Mouse (Mus musculus) lung, embryonic 16.5 days (tissue): ENCODE data around the gene Nup98. TPM values are rescaled to one million over a fixed set of nuclear protein-coding genes. Genes with fewer than 3 reads are reported as not detected.
A peak's percentile ranks its signal among the peaks of the same experiment; 100 is the strongest.

Experiments used
- ATAC-seq: fragments of 200-750 bp; cut with Nextera tagmentation; 2 replicates; pipeline ENCODE4 v1.8.0; 2017; ENCODE audit warnings: low read depth, mild to moderate bottlenecking, moderate library complexity
- H3K27ac ChIP-seq: fragments of 300-500 bp; sonication (generic); 2 replicates; pipeline ENCODE4 v1.5.1; 2014; ENCODE audit warnings: mild to moderate bottlenecking, control low read depth, low read length
- H3K27me3 ChIP-seq: fragments of 300-500 bp; sonication (generic); 2 replicates; pipeline ENCODE4 v1.6.1; 2014; ENCODE audit warnings: low read depth, low read length, mixed read lengths; ENCODE audit not compliant: control insufficient read depth, insufficient read depth
- H3K36me3 ChIP-seq: fragments of 300-500 bp; sonication (generic); 2 replicates; pipeline ENCODE4 v1.6.1; 2014; ENCODE audit warnings: low read length; ENCODE audit not compliant: control insufficient read depth, insufficient read depth
- H3K4me1 ChIP-seq: fragments of 300-500 bp; sonication (generic); replicated peaks from 2 replicates; pipeline ENCODE4 v1.6.1; 2014; ENCODE audit warnings: low read length, mixed read lengths; ENCODE audit not compliant: control insufficient read depth, insufficient read depth
- H3K4me2 ChIP-seq: fragments of 300-500 bp; sonication (generic); 2 replicates; pipeline ENCODE4 v1.6.1; 2014; ENCODE audit warnings: low read depth, low read length, control low read depth
- H3K4me3 ChIP-seq: fragments of 300-500 bp; sonication (generic); 2 replicates; pipeline ENCODE4 v1.5.1; 2014; ENCODE audit warnings: mild to moderate bottlenecking, low read length, control low read depth
- H3K9ac ChIP-seq: fragments of 300-500 bp; sonication (generic); 2 replicates; pipeline ENCODE4 v1.6.1; 2014; ENCODE audit warnings: low read length, control low read depth
- H3K9me3 ChIP-seq: fragments of 300-500 bp; sonication (generic); 2 replicates; pipeline ENCODE4 v1.6.1; 2016; ENCODE audit warnings: low read length; ENCODE audit not compliant: control insufficient read depth
- WGBS: fragments of 180-500 bp; shearing (Covaris S2); extraction: QIAGEN DNeasy Blood & Tissue Kit; methylation state at CpG from one replicate; pipeline ENCODE4 v1.1.7; 2014; 5-methylcytosine and 5-hydroxymethylcytosine counted together
- polyA plus RNA-seq: library from polyadenylated mRNA; unstranded; fragments of >200 nt; fragmentation: Nextera tagmentation; extraction: Ambion mirVana; gene quantifications from 2 replicates; pipeline ENCODE4 v1.2.1, GENCODE M21; 2015

Nup98 gene
- polyA plus RNA-seq, 1 experiment from 2014 or later, result 34.4 TPM

DNA sequence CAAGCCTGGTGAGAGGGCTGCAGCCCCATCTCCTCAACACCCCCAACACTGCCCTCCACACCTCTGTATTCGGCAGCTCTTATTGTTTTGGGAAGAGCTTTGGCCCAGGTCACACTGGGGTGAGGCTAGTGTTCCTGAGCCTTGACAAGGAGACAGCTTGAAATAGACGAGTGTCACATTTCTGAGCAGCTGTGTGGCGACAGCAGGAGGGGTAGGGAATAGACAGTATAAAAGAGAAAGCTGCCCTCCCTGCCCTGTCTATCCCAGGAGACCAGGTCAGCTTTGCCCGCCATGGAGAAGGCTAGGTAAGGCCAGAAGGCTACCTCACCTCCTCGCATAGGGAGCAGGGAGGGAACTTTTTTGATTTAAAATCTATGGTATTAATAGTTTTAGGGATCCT lies 108.5 kb downstream of the Nup98 start, which contains the start of gene Art1:
TSS of gene Art1 (plus strand) at position 257 of the 400 bp plus-strand sequence.
- H3K4me1 ChIP-seq, result peaks cover 17% of the 10 kb centered on the region
- WGBS, result 57% methylated on average over 5 of the region's 5 CpGs
- no peaks in the 10 kb centered on the region for H3K36me3 ChIP-seq
- H3K4me3 ChIP-seq, result no peak within 1 kb of the TSS
- peak within 1 kb of the TSS; percentile 57; the same call in 1 of the 2 replicates for H3K4me2 ChIP-seq
- H3K27ac ChIP-seq, result no peak within 1 kb of the TSS
- no peaks in the 10 kb centered on the region for H3K27me3 ChIP-seq
- ATAC-seq, result no peak
- no peak within 1 kb of the TSS for H3K9ac ChIP-seq
- H3K9me3 ChIP-seq, result no peaks in the 10 kb centered on the region

DNA sequence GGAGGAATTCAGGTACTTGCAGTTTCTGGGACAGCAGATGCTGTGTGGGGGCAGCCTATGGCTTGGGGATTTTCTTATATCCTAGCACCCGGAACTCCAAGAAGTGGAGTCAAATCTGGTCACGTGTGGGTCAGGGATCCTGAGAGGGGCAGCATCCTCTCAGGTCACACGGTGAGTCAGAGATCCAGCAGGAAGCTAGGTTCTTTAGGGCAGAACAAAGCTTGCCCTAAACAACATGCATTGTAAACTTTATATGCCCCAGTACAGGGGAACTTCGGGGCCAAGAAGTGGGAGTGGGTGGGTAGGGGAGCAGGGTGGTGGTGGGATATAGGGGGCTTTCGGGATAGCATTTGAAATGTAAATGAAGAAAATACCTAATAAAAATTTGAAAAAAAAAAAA lies 109.1 kb downstream of the Nup98 start:
- no peaks in the 10 kb centered on the region for H3K36me3 ChIP-seq
- no peaks in the 10 kb centered on the region for H3K27me3 ChIP-seq
- WGBS, result 60% methylated on average over 5 of the region's 5 CpGs
- no peaks in the 10 kb centered on the region for H3K9me3 ChIP-seq
- H3K4me3 ChIP-seq, result no peak overlapping the region
- no peak overlapping the region for H3K4me2 ChIP-seq
- peaks cover 17% of the 10 kb centered on the region for H3K4me1 ChIP-seq
- ATAC-seq, result no peak
- no peak overlapping the region for H3K27ac ChIP-seq
- H3K9ac ChIP-seq, result no peak overlapping the region

DNA sequence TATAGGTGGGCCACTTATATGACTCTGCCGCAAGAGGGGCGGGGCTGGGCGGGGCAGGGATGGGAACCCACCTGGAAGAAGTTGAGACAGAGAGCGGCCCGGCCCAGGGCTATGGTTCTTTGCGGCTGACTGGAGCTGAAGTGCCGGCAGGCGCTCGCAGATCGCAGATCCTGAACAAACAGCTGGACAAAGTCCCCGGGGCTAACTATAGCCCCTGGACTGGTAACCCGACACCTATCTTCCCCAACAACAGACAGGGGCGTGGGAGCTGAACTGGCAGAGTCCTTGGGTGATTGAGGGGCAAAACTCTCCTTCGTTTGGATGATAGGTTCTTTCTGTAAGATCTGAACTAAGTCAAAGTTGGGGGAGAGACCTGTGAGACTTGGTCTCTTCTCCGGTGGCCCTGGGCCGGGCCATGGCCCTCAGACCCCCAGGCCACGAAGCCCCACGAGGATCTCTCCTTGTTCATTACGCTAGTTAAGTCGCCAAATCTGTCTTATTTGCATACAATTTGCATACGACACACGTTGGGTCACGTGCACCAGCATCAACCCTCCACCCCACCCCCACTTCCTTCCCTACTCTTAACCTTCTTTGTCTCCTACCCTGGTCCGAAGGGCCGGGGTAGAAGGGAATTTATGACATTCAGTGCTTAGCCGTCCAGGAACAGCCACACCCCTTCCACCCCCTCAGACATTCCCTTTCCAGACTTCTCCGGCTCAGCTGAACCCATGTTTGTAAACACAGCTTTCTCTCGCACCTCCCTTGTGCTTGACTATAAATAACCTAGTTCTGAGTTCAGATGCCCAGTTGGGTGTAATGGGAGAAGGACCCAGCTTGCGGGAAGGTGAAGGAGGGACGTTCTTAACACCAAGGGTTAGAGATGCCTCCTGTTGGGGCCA lies 110.0 kb downstream of the Nup98 start:
- Histone ChIP-seq H3K4me1 (peaks cover 17% of the 10 kb centered on the region), H3K4me2 (peak overlapping the region; percentile 57), H3K36me3 (no peaks in the 10 kb centered on the region), H3K9ac (peak overlapping the region; percentile 58), H3K4me3 (peak overlapping the region; percentile 40), H3K9me3 (no peaks in the 10 kb centered on the region), H3K27ac (no peak overlapping the region), H3K27me3 (no peaks in the 10 kb centered on the region)
- ATAC-seq, result peak; percentile 80
- 4% methylated on average over 30 of the region's 30 CpGs for WGBS

DNA sequence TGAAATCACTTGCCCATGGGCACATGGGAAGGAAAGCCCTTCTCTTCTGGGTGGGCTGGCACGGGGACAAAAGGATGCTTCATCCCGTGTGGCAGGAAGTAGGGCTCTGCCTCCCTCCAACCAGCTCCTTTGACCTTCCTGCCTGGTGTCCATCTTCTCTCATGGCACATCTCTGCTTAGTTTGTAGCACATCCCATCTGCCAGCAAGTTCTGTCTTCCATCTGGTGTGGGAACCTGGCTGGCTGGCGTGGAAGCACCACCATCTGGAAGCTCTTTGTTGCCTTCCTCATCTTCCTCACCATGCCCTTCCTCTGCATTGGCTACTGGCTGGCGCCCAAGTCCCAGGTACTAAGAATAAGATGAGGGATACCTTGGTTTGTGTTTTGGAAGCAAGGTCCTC lies 122.6 kb downstream of the Nup98 start:
- H3K27ac ChIP-seq, result no peak overlapping the region

DNA sequence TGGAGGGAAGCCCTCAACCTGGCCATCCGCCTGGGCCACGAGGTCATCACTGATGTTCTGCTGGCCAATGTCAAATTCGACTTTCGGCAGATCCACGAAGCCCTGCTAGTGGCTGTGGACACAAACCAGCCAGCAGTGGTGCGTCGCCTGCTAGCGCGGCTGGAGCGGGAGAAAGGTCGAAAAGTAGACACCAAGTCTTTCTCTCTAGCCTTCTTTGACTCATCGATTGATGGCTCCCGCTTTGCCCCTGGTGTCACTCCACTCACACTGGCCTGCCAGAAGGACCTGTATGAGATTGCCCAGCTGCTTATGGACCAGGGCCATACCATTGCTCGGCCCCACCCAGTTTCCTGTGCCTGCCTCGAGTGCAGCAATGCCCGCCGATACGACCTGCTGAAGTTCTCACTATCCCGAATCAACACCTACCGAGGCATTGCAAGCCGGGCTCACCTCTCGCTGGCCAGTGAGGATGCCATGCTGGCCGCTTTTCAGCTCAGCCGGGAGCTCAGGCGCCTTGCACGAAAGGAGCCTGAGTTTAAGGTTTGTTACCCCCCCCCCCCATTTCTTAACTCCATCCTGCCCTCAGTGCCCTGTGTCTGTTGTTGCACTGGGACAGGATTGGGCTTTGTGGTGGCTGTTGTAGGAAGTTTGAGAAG lies 125.8 kb downstream of the Nup98 start:
- no peak for ATAC-seq
- Histone ChIP-seq H3K36me3 (peaks cover 20% of the 10 kb centered on the region), H3K27ac (no peak overlapping the region), H3K4me2 (no peak overlapping the region), H3K4me3 (no peak overlapping the region), H3K4me1 (no peaks in the 10 kb centered on the region), H3K9ac (no peak overlapping the region), H3K27me3 (no peaks in the 10 kb centered on the region), H3K9me3 (no peaks in the 10 kb centered on the region)
- 82% methylated on average over 26 of the region's 26 CpGs for WGBS

More for the DNA sequence above, 122.6 kb downstream of the Nup98 start:
- ATAC-seq, result no peak
- Histone ChIP-seq H3K9ac (no peak overlapping the region), H3K4me2 (no peak overlapping the region), H3K4me3 (no peak overlapping the region), H3K4me1 (no peaks in the 10 kb centered on the region), H3K9me3 (no peaks in the 10 kb centered on the region), H3K36me3 (peaks cover 9% of the 10 kb centered on the region), H3K27me3 (no peaks in the 10 kb centered on the region)
- 82% methylated on average over 4 of the region's 4 CpGs for WGBS

DNA sequence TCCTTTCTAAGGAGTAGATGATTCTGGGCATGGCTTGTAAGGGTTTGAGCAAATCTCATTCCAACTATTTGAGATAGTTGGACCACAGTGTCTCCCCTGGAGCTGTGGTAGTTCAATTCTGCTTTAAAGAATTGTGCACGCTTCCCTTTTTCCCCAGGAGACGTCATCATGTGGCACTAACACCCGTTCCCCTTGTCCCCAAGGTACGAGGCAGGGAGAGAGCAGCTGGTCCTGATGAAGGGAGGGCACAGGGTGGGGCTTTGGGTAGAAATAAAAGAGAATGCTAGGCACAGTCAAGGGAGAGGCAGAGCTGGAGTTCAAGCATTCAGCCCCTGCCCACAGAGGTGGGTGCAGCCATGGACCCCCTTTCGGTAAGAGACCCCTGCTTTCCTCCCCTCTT lies 127.2 kb downstream of the Nup98 start, which contains the start of gene Trpc2:
TSS of gene Trpc2 (plus strand) at position 301 of the 400 bp plus-strand sequence.
- no peaks in the 10 kb centered on the region for H3K4me1 ChIP-seq
- H3K9me3 ChIP-seq, result no peaks in the 10 kb centered on the region
- peaks cover 27% of the 10 kb centered on the region for H3K36me3 ChIP-seq
- no peaks in the 10 kb centered on the region for H3K27me3 ChIP-seq
- no peak within 1 kb of the TSS for H3K9ac ChIP-seq
- no peak within 1 kb of the TSS for H3K4me3 ChIP-seq
- H3K27ac ChIP-seq, result no peak within 1 kb of the TSS
- ATAC-seq, result no peak
- WGBS, result 87% methylated on average over 5 of the region's 5 CpGs
- no peak within 1 kb of the TSS for H3K4me2 ChIP-seq

DNA sequence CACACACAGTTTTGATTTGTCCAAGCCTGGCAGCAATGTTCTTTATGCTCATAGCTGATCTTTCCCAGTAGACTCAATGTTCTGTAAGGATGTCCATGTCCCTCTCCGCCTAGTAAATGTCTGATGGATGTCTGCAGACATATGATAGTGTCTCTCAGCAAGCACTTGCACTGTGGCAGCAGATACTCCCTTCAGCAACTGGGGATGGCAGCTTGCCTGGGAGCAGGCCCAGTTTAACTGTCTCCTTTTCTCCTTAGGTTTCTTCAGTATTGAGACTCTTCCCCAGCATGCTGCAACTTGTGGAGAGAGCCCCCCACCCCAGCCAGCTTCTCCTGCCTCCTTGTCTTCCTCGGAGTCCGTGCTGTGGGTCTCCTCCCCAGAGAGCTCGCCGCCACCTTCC lies 128.2 kb downstream of the Nup98 start:
- WGBS, result 93% methylated on average over 5 of the region's 5 CpGs
- no peak for ATAC-seq

DNA sequence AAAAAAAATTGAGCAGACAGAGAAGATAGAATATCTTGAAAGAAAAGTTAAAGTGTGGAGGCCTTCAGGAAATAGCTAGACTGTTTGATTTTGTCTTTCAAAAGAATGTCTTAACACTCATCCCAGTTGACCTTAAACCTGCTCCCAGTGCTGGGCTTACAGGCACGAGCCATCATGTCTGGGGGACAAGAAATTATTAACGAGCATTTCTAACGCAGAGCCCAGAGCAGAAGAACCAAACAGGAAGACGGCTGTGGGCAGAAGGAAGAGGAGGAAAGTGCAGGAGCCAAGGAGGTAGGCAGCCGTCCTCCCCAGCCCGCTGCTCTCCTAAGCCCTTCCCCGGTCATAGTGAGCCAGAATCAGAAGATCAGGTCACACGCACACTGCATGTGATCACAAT lies 129.7 kb downstream of the Nup98 start:
- H3K9me3 ChIP-seq, result no peaks in the 10 kb centered on the region
- peaks cover 40% of the 10 kb centered on the region for H3K36me3 ChIP-seq
- no peak overlapping the region for H3K4me2 ChIP-seq
- ATAC-seq, result no peak
- H3K27ac ChIP-seq, result no peak overlapping the region
- H3K4me3 ChIP-seq, result no peak overlapping the region
- H3K27me3 ChIP-seq, result no peaks in the 10 kb centered on the region
- no peaks in the 10 kb centered on the region for H3K4me1 ChIP-seq
- no peak overlapping the region for H3K9ac ChIP-seq
- 76% methylated on average over 8 of the region's 8 CpGs for WGBS

More for the DNA sequence above, 128.2 kb downstream of the Nup98 start:
- Histone ChIP-seq H3K27me3 (no peaks in the 10 kb centered on the region), H3K9me3 (no peaks in the 10 kb centered on the region), H3K4me1 (no peaks in the 10 kb centered on the region), H3K4me2 (no peak overlapping the region), H3K4me3 (no peak overlapping the region), H3K27ac (no peak overlapping the region), H3K36me3 (peaks cover 32% of the 10 kb centered on the region), H3K9ac (no peak overlapping the region)

DNA sequence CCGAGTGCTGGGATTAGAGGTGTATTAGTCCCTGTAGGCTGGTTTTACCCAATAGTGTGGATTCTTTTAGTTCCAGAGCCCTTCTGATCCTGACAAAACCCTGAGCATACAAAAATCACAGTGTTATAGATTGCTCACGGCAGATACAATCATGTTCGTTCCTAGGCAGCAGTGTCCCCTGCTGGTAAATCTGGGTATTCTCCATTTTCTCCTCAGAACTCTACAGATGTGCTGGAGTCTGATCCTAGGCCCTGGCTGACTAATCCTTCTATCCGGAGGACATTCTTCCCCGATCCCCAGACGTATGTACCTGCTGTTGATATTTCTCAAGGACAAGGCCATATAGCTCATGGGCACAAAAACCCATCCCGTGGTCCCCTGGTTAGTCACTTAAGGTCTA lies 131.5 kb downstream of the Nup98 start:
- 73% methylated on average over 7 of the region's 7 CpGs for WGBS
- no peak for ATAC-seq
- H3K36me3 ChIP-seq, result peaks cover 42% of the 10 kb centered on the region

More for the DNA sequence above, 131.5 kb downstream of the Nup98 start:
- no peak overlapping the region for H3K4me3 ChIP-seq
- H3K27ac ChIP-seq, result no peak overlapping the region
- H3K9me3 ChIP-seq, result no peaks in the 10 kb centered on the region
- no peaks in the 10 kb centered on the region for H3K27me3 ChIP-seq
- H3K9ac ChIP-seq, result no peak overlapping the region
- no peak overlapping the region for H3K4me2 ChIP-seq
- H3K4me1 ChIP-seq, result no peaks in the 10 kb centered on the region
